Mouse (Mus musculus): ENCODE data around the gene Rnf34. TPM values are rescaled to one million over a fixed set of nuclear protein-coding genes. Genes with fewer than 3 reads are reported as not detected.
A peak's percentile ranks its signal among the peaks of the same experiment; 100 is the strongest.

The Rnf34 gene
- polyA plus RNA-seq, 2 experiments, result 6.6 to 12.2 TPM

DNA sequence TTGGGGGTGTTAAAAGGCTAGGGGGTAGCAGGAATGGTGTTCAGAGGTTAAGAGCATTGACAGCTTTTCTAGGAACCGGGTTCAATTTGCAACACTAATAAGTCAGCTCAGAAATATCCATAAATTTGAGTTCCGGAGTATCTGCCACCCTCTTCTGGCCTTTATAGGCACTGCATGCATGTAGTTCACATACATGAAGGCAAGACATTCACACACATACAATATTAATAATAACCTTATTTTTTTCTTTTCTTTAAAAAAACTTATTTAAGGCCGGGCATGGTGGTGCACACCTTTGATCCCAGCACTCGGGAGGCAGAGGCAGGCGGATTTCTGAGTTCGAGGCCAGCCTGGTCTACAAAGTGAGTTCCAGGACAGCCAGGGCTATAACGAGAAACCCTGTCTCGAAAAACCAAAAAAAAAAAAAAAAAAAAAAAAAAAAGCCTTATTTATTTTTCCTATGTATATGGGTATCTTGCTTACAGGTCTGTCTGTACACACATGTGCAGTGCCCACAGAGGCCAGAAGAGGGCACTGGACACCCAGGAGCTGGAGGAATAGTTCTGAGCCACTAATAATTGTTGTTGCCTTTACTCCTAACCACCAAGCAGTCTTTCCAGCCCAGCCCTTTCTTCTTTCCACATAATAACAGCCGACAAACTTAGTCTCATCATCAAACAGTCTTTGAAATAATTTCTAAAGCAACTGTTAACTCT lies 38.3 kb upstream of the Rnf34 start:
- no peak for TF ChIP-seq EP300 (IDR thresholded peaks at IDR 0.05; ENCODE audit: low read depth)
- peak; percentile 85 for TF ChIP-seq CTCF (IDR thresholded peaks at IDR 0.05; ENCODE audit: low read depth)
- 0 out of 2 replicates have a peak, but pooled peaks have one; percentile 45 for ATAC-seq (ENCODE audit: insufficient read depth)
- Histone ChIP-seq H3K4me3 (ENCODE audit: insufficient read depth in 1 of 2, low read depth in 2 of 2, low read length in 2 of 2) (no peak overlapping the region), H3K27ac (no peak overlapping the region), H3K4me2 (ENCODE audit: low read depth) (no peak overlapping the region), H3K9ac (replicated peaks) (no peak overlapping the region), H3K9me3 (ENCODE audit: control insufficient read depth, low read length) (no peaks in the 10 kb centered on the region), H3K36me3 (replicated peaks; ENCODE audit: control insufficient read depth, insufficient read depth, low read depth) (peaks cover 81% of the 10 kb centered on the region), H3K27me3 (ENCODE audit: control insufficient read depth, insufficient read depth, low read length) (no peaks in the 10 kb centered on the region), H3K4me1 (replicated peaks; ENCODE audit: control insufficient read depth in 2 of 2, insufficient read depth in 2 of 2, low read length in 1 of 2) (no peaks in the 10 kb centered on the region)
- DNase-seq (ENCODE audit: low read depth in 3 of 3, low spot score in 3 of 3), result peak; percentile 58 to 60 (median 60)
- WGBS (ENCODE audit: insufficient replicate concordance), result 83% methylated on average over 9 of the region's 9 CpGs

- ATAC-seq (ENCODE audit: insufficient read depth), result no peak
- no peak for TF ChIP-seq EP300 (IDR thresholded peaks at IDR 0.05; ENCODE audit: low read depth)
- TF ChIP-seq CTCF (IDR thresholded peaks at IDR 0.05; ENCODE audit: low read depth), result no peak
- Histone ChIP-seq H3K4me3 (ENCODE audit: insufficient read depth in 1 of 2, low read depth in 2 of 2, low read length in 2 of 2) (no peak overlapping the region), H3K9ac (replicated peaks) (no peak overlapping the region), H3K4me2 (ENCODE audit: low read depth) (no peak overlapping the region), H3K9me3 (ENCODE audit: control insufficient read depth, low read length) (no peaks in the 10 kb centered on the region), H3K27ac (no peak overlapping the region), H3K4me1 (replicated peaks; ENCODE audit: control insufficient read depth in 2 of 2, insufficient read depth in 2 of 2, low read length in 1 of 2) (no peaks in the 10 kb centered on the region), H3K36me3 (replicated peaks; ENCODE audit: control insufficient read depth, insufficient read depth, low read depth) (peaks cover 80% of the 10 kb centered on the region), H3K27me3 (ENCODE audit: control insufficient read depth, insufficient read depth, low read length) (no peaks in the 10 kb centered on the region)
- WGBS (ENCODE audit: insufficient replicate concordance), result 58% methylated on average over 3 of the region's 3 CpGs
- DNase-seq (ENCODE audit: low read depth in 3 of 3, low spot score in 3 of 3), result no peak
These were observed 37.1 kb upstream of the Rnf34 start for GRCm38 (mm10) chr5:122812699-122813098.

DNA sequence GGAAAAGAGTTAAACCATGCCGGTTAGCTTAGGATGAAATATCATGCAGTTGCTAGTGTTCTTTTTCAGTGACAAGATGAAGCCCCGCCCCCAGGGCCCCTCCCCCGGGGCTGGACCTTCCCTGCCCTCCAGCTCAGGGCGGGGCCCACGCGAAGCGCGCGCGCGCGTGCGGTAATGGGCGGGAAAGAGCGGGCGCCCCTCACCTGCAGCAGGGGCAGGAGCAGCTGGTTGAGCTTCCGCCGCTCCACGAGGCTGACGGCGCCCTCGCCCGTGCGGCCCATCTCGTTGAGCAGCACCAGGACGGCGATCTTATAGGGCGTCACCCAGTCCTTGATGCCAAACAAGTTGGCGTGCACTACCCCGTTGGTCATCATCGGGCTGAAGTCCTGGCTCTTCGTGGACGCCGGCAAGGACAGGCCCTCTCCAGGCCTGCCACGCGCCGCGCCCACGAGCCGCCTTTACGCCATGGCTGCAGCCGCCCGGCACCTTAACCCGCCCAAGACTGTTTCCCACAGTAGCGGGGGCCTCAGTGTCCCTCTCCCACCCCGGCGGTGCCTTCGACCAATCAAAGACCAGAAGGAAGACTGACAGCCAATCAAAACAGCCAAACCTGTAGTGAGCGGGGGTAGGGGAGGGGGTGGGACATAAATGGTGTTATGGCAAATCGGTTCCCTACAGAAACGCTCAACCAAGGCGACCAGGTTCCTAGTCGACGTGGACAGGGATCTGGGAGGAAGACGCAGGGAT lies 28.9 kb upstream of the Rnf34 start, which contains the start of gene Anapc5:
Anapc5 (minus strand) TSS at position 563 of the 747 bp plus-strand sequence.
- ATAC-seq (ENCODE audit: insufficient read depth) (peak; percentile 100), DNase-seq (ENCODE audit: low read depth in 3 of 3, low spot score in 3 of 3) (peak; percentile 97 to 98 (median 97))
- H3K9me3 ChIP-seq (ENCODE audit: control insufficient read depth, low read length), result no peaks in the 10 kb centered on the region
- peak within 1 kb of the TSS; percentile 69 for H3K4me2 ChIP-seq (ENCODE audit: low read depth)
- peaks cover 33% of the 10 kb centered on the region for H3K36me3 ChIP-seq (replicated peaks; ENCODE audit: control insufficient read depth, insufficient read depth, low read depth)
- peak within 1 kb of the TSS; percentile 85 for H3K9ac ChIP-seq (replicated peaks)
- H3K27ac ChIP-seq, result peak within 1 kb of the TSS; percentile 88
- H3K4me1 ChIP-seq (replicated peaks; ENCODE audit: control insufficient read depth in 2 of 2, insufficient read depth in 2 of 2, low read length in 1 of 2), result peaks cover 18 to 20% of the 10 kb centered on the region in 2 experiments
- no peaks in the 10 kb centered on the region for H3K27me3 ChIP-seq (ENCODE audit: control insufficient read depth, insufficient read depth, low read length)
- TF ChIP-seq CTCF (IDR thresholded peaks at IDR 0.05; ENCODE audit: low read depth), result no peak
- TF ChIP-seq EP300 (IDR thresholded peaks at IDR 0.05; ENCODE audit: low read depth), result peak; percentile 31; the same call in 1 of the 2 replicates
- H3K4me3 ChIP-seq (ENCODE audit: insufficient read depth in 1 of 2, low read depth in 2 of 2, low read length in 2 of 2), result peak within 1 kb of the TSS; percentile 78 to 81
- under 1% methylated on average over 55 of the region's 55 CpGs for WGBS (ENCODE audit: insufficient replicate concordance)

DNA sequence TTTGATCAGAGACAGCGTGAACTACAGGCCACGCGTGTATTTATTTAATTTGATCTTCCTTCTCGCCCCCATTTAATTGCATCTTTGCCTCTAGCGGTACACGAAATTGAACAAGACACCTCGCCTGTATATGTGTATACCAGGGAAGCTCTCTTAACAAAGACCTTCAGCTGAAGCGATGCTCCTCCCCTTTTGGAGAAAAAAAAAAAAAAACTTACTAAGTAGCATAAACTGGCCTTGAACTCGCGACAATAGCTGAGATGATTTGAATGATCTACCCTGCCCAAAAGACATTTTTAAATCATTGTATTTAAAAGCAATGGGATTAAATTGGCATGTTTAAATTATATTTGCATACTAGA lies 28.3 kb upstream of the Rnf34 start:
- no peaks in the 10 kb centered on the region for H3K9me3 ChIP-seq (ENCODE audit: control insufficient read depth, low read length)
- peaks cover 18 to 20% of the 10 kb centered on the region in 2 experiments for H3K4me1 ChIP-seq (replicated peaks; ENCODE audit: control insufficient read depth in 2 of 2, insufficient read depth in 2 of 2, low read length in 1 of 2)
- TF ChIP-seq CTCF (IDR thresholded peaks at IDR 0.05; ENCODE audit: low read depth), result no peak
- no peak for TF ChIP-seq EP300 (IDR thresholded peaks at IDR 0.05; ENCODE audit: low read depth)
- H3K4me3 ChIP-seq (ENCODE audit: insufficient read depth in 1 of 2, low read depth in 2 of 2, low read length in 2 of 2), result peak overlapping the region; percentile 78 to 81
- peak overlapping the region; percentile 88 for H3K27ac ChIP-seq
- WGBS (ENCODE audit: insufficient replicate concordance), result 0% methylated on average over 10 of the region's 10 CpGs
- H3K4me2 ChIP-seq (ENCODE audit: low read depth), result peak overlapping the region; percentile 69
- ATAC-seq (ENCODE audit: insufficient read depth) (peak; percentile 42), DNase-seq (ENCODE audit: low read depth in 3 of 3, low spot score in 3 of 3) (no peak)
- H3K9ac ChIP-seq (replicated peaks), result peak overlapping the region; percentile 85
- H3K36me3 ChIP-seq (replicated peaks; ENCODE audit: control insufficient read depth, insufficient read depth, low read depth), result peaks cover 29% of the 10 kb centered on the region
- H3K27me3 ChIP-seq (ENCODE audit: control insufficient read depth, insufficient read depth, low read length), result no peaks in the 10 kb centered on the region

DNA sequence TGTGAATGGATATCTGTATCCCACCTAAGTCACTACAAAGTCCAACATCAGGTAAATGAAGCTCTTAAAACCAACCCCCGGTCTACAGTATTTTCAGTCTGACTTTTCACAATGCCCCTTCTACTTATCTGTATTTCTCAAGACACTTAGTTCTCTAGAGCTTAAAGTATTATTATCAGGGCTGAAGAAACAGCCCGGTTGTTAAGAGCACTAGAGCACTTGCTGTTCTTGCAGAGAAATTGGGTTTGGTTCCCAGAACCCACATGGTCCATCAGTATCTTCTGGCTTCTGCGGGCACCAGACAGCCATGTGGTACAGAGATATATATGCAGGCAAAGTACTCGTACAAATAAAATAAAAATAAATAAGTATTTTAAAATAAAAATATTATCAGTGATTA lies 27.4 kb upstream of the Rnf34 start:
- Histone ChIP-seq H3K9me3 (ENCODE audit: control insufficient read depth, low read length) (no peaks in the 10 kb centered on the region), H3K27ac (peak overlapping the region; percentile 27), H3K4me3 (ENCODE audit: insufficient read depth in 1 of 2, low read depth in 2 of 2, low read length in 2 of 2) (no peak overlapping the region), H3K9ac (replicated peaks) (peak overlapping the region; percentile 13; the same call in 1 of the 2 replicates), H3K36me3 (replicated peaks; ENCODE audit: control insufficient read depth, insufficient read depth, low read depth) (peaks cover 20% of the 10 kb centered on the region), H3K27me3 (ENCODE audit: control insufficient read depth, insufficient read depth, low read length) (no peaks in the 10 kb centered on the region), H3K4me1 (replicated peaks; ENCODE audit: control insufficient read depth in 2 of 2, insufficient read depth in 2 of 2, low read length in 1 of 2) (peaks cover 18 to 20% of the 10 kb centered on the region in 2 experiments), H3K4me2 (ENCODE audit: low read depth) (no peak overlapping the region; the same call in 1 of the 2 replicates)
- 53% methylated on average over 4 of the region's 4 CpGs for WGBS (ENCODE audit: insufficient replicate concordance)
- no peak for TF ChIP-seq CTCF (IDR thresholded peaks at IDR 0.05; ENCODE audit: low read depth)
- TF ChIP-seq EP300 (IDR thresholded peaks at IDR 0.05; ENCODE audit: low read depth), result no peak
- no peak for ATAC-seq (ENCODE audit: insufficient read depth)
- no peak for DNase-seq (ENCODE audit: low read depth in 3 of 3, low spot score in 3 of 3)
